Mouse (Mus musculus) brain, embryonic 18.5 days (tissue): Measurements from ENCODE around the gene Adcy2.
A peak's percentile ranks its signal among the peaks of the same experiment; 100 is the strongest.

ENCODE experiments used
- DNase-seq: peaks from one replicate; pipeline ENCODE4 v3.0.0-alpha.2; 2012; ENCODE audit warnings: low read depth, low spot score

Adcy2 gene

GRCm38 (mm10) chr13:68961580-68961979, 37.8 kb downstream of the Adcy2 start:
- DNase-seq = no peak

- no peak for DNase-seq
These were observed 38.8 kb downstream of the Adcy2 start for GRCm38 (mm10) chr13:68960513-68960912.

GRCm38 (mm10) chr13:68959406-68959805, 39.9 kb downstream of the Adcy2 start:
- no peak for DNase-seq

GRCm38 (mm10) chr13:68942735-68943134, 56.6 kb downstream of the Adcy2 start:
- no peak for DNase-seq

GRCm38 (mm10) chr13:68941429-68941828, 57.9 kb downstream of the Adcy2 start:
- no peak for DNase-seq

- no peak for DNase-seq
These were observed 67.1 kb downstream of the Adcy2 start for GRCm38 (mm10) chr13:68932283-68932647.

- DNase-seq = no peak
These were observed 67.6 kb downstream of the Adcy2 start for GRCm38 (mm10) chr13:68931602-68932282.

- DNase-seq = no peak
These were observed 70.9 kb downstream of the Adcy2 start for GRCm38 (mm10) chr13:68928469-68928868.

GRCm38 (mm10) chr13:68913666-68914288, 85.6 kb downstream of the Adcy2 start:
- DNase-seq = no peak

GRCm38 (mm10) chr13:68906667-68907066, 92.7 kb downstream of the Adcy2 start:
- no peak for DNase-seq

GRCm38 (mm10) chr13:68902708-68903107, 96.6 kb downstream of the Adcy2 start:
- no peak for DNase-seq

GRCm38 (mm10) chr13:68889929-68890593, 109.3 kb downstream of the Adcy2 start:
- DNase-seq = no peak

- DNase-seq = no peak
These were observed 130.6 kb downstream of the Adcy2 start for GRCm38 (mm10) chr13:68868776-68869175.

GRCm38 (mm10) chr13:68867940-68868655, 131.2 kb downstream of the Adcy2 start:
- peak; percentile 37 for DNase-seq

GRCm38 (mm10) chr13:68860036-68860435, 139.3 kb downstream of the Adcy2 start:
- DNase-seq = no peak

- DNase-seq = no peak
These were observed 151.1 kb downstream of the Adcy2 start for GRCm38 (mm10) chr13:68848265-68848664.

GRCm38 (mm10) chr13:68839517-68839916, 159.8 kb downstream of the Adcy2 start:
- no peak for DNase-seq

GRCm38 (mm10) chr13:68836183-68836582, 163.2 kb downstream of the Adcy2 start:
- DNase-seq = no peak

GRCm38 (mm10) chr13:68835424-68836045, 163.8 kb downstream of the Adcy2 start:
- no peak for DNase-seq

GRCm38 (mm10) chr13:68832141-68832540, 167.2 kb downstream of the Adcy2 start:
- DNase-seq = no peak

- no peak for DNase-seq
These were observed 169.1 kb downstream of the Adcy2 start for GRCm38 (mm10) chr13:68830030-68830759.
